Mouse (Mus musculus): ENCODE measurements around the gene Kif26a. TPM values are rescaled to one million over a fixed set of nuclear protein-coding genes. Genes with fewer than 3 reads are reported as not detected.

The Kif26a gene
- polyA plus RNA-seq, 1 experiment from 2014 or later, result 2.2 TPM

GRCm38 (mm10) chr12:112164840-112165219, 18.8 kb downstream of the Kif26a start:
- 54% methylated on average over 6 of the region's 6 CpGs for WGBS
- ATAC-seq (ENCODE audit: insufficient read depth), result no peak
- no peaks in the 10 kb centered on the region for H3K27me3 ChIP-seq (ENCODE audit: insufficient read depth, low read length)
- no peaks in the 10 kb centered on the region for H3K36me3 ChIP-seq (ENCODE audit: insufficient read depth)
- no peak overlapping the region for H3K27ac ChIP-seq (ENCODE audit: low read depth)
- H3K4me3 ChIP-seq (ENCODE audit: low read depth, low read length), result no peak overlapping the region
- TF ChIP-seq CTCF (IDR thresholded peaks at IDR 0.05; ENCODE audit: low read depth), result no peak
- no peaks in the 10 kb centered on the region for H3K4me1 ChIP-seq (ENCODE audit: insufficient read depth)
- H3K9ac ChIP-seq, result no peak overlapping the region
- no peaks in the 10 kb centered on the region for H3K9me3 ChIP-seq (ENCODE audit: low read depth, low read length)
- no peak overlapping the region for H3K4me2 ChIP-seq
- no peak for DNase-seq

DNA sequence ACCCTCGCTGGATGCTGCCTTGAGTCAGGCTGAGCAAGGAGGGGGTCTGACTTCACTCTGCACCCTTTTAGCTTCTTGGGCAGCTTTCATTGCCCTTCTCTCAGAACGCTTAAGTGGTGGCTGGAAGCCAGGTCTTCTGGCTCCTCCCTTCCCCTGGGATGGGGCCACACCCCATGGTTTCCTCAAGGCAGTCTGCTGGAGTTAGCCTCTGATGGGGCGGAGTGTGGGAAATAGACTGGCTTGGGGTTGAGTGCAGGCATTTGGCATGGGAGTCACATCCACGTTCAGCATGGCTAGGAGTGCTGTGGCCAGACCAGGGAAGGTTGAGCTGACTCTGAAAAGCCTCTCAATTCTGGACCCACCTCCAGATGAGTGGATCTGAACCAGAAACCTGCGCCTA, 23.2 kb downstream of the Kif26a start:
- H3K27ac ChIP-seq (ENCODE audit: low read depth), result no peak overlapping the region
- H3K4me2 ChIP-seq, result no peak overlapping the region
- ATAC-seq (ENCODE audit: insufficient read depth) (peak; percentile 55; the same call in 1 of the 2 replicates), DNase-seq (peak; percentile 68)
- no peak for TF ChIP-seq CTCF (IDR thresholded peaks at IDR 0.05; ENCODE audit: low read depth)
- H3K36me3 ChIP-seq (ENCODE audit: insufficient read depth), result peaks cover 2% of the 10 kb centered on the region; the same call in 1 of the 2 replicates
- WGBS, result 46% methylated on average over 5 of the region's 5 CpGs
- H3K9me3 ChIP-seq (ENCODE audit: low read depth, low read length), result no peaks in the 10 kb centered on the region
- H3K27me3 ChIP-seq (ENCODE audit: insufficient read depth, low read length), result no peaks in the 10 kb centered on the region
- no peaks in the 10 kb centered on the region for H3K4me1 ChIP-seq (ENCODE audit: insufficient read depth)
- H3K9ac ChIP-seq, result no peak overlapping the region
- H3K4me3 ChIP-seq (ENCODE audit: low read depth, low read length), result no peak overlapping the region

- Histone ChIP-seq H3K9me3 (ENCODE audit: low read depth, low read length) (no peaks in the 10 kb centered on the region), H3K36me3 (ENCODE audit: insufficient read depth) (peaks cover 8% of the 10 kb centered on the region; the same call in 1 of the 2 replicates), H3K4me3 (ENCODE audit: low read depth, low read length) (no peak overlapping the region), H3K4me2 (no peak overlapping the region), H3K4me1 (ENCODE audit: insufficient read depth) (no peaks in the 10 kb centered on the region), H3K27ac (ENCODE audit: low read depth) (no peak overlapping the region), H3K27me3 (ENCODE audit: insufficient read depth, low read length) (no peaks in the 10 kb centered on the region), H3K9ac (no peak overlapping the region)
- ATAC-seq (ENCODE audit: insufficient read depth) (no peak), DNase-seq (no peak)
- TF ChIP-seq CTCF (IDR thresholded peaks at IDR 0.05; ENCODE audit: low read depth), result no peak
- 47% methylated on average over 20 of the region's 20 CpGs for WGBS
Measured at GRCm38 (mm10) chr12:112170671-112171574, 24.9 kb downstream of the Kif26a start.

- ATAC-seq (ENCODE audit: insufficient read depth), result no peak
- H3K27me3 ChIP-seq (ENCODE audit: insufficient read depth, low read length), result no peaks in the 10 kb centered on the region
- TF ChIP-seq CTCF (IDR thresholded peaks at IDR 0.05; ENCODE audit: low read depth), result no peak
- no peaks in the 10 kb centered on the region for H3K9me3 ChIP-seq (ENCODE audit: low read depth, low read length)
- no peak overlapping the region for H3K27ac ChIP-seq (ENCODE audit: low read depth)
- H3K4me2 ChIP-seq, result no peak overlapping the region
- no peak overlapping the region for H3K9ac ChIP-seq
- H3K4me3 ChIP-seq (ENCODE audit: low read depth, low read length), result no peak overlapping the region
- H3K36me3 ChIP-seq (ENCODE audit: insufficient read depth), result peaks cover 13% of the 10 kb centered on the region; the same call in 1 of the 2 replicates
- 84% methylated on average over 1 of the region's 1 CpGs for WGBS
- no peak for DNase-seq
- H3K4me1 ChIP-seq (ENCODE audit: insufficient read depth), result no peaks in the 10 kb centered on the region
Measured at GRCm38 (mm10) chr12:112171657-112172056, 25.6 kb downstream of the Kif26a start.

DNA sequence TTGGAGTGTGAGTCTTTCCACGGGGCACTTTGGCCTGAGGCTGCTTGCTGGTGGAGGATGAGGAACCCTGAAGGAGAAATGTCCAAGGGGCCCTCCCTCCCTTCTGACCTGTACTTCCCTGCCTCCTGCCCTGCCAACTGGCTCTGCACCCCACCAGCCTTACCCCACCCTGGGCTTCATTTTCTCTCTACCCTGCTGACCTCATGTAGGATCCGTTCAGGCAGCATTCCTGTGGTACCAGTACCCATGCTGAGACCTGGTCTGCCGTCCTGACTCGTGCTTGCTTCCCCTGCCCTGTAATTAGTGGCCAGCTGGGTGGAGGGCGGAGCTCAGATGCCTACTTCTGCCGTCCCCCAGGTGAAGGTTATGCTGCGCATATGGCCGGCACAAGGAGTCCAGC, 26.2 kb downstream of the Kif26a start:
- Histone ChIP-seq H3K4me1 (ENCODE audit: insufficient read depth) (no peaks in the 10 kb centered on the region), H3K9me3 (ENCODE audit: low read depth, low read length) (no peaks in the 10 kb centered on the region), H3K27me3 (ENCODE audit: insufficient read depth, low read length) (no peaks in the 10 kb centered on the region), H3K4me3 (ENCODE audit: low read depth, low read length) (no peak overlapping the region), H3K9ac (no peak overlapping the region), H3K4me2 (no peak overlapping the region), H3K36me3 (ENCODE audit: insufficient read depth) (peaks cover 13% of the 10 kb centered on the region; the same call in 1 of the 2 replicates), H3K27ac (ENCODE audit: low read depth) (no peak overlapping the region)
- no peak for ATAC-seq (ENCODE audit: insufficient read depth)
- DNase-seq, result no peak
- TF ChIP-seq CTCF (IDR thresholded peaks at IDR 0.05; ENCODE audit: low read depth), result no peak
- WGBS, result 66% methylated on average over 8 of the region's 8 CpGs

- Histone ChIP-seq H3K9ac (no peak overlapping the region), H3K4me1 (ENCODE audit: insufficient read depth) (no peaks in the 10 kb centered on the region), H3K4me3 (ENCODE audit: low read depth, low read length) (no peak overlapping the region), H3K27ac (ENCODE audit: low read depth) (no peak overlapping the region), H3K27me3 (ENCODE audit: insufficient read depth, low read length) (no peaks in the 10 kb centered on the region), H3K4me2 (no peak overlapping the region), H3K36me3 (ENCODE audit: insufficient read depth) (peaks cover 13% of the 10 kb centered on the region; the same call in 1 of the 2 replicates), H3K9me3 (ENCODE audit: low read depth, low read length) (no peaks in the 10 kb centered on the region)
- DNase-seq, result no peak
- ATAC-seq (ENCODE audit: insufficient read depth), result no peak
- 94% methylated on average over 19 of the region's 19 CpGs for WGBS
- no peak for TF ChIP-seq CTCF (IDR thresholded peaks at IDR 0.05; ENCODE audit: low read depth)
Measured at GRCm38 (mm10) chr12:112177679-112178078, 31.7 kb downstream of the Kif26a start.

DNA sequence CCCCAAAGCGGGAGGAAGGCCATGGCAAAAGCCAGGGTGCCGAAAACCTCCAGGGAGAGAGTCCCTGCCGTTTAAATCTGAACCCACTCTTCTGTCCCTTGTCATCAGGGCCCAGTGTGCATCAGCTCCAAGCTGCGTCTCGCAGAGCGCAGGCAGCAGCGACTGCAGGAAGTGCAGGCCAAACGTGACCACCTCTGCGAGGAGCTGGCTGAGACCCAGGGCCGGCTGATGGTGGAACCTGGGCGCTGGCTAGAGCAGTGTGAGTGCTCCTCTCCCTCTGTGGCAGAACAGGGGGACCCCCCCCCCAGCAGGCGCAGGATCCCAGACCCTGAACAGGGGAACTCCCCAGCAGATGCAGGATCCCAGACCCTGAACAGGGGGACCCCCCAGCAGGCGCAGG, 33.7 kb downstream of the Kif26a start:
- no peak for DNase-seq
- Histone ChIP-seq H3K9me3 (ENCODE audit: low read depth, low read length) (no peaks in the 10 kb centered on the region), H3K36me3 (ENCODE audit: insufficient read depth) (0 out of 2 replicates have a peak, but pooled peaks cover 9% of the 10 kb centered on the region), H3K4me2 (no peak overlapping the region), H3K4me1 (ENCODE audit: insufficient read depth) (no peaks in the 10 kb centered on the region; the same call in 1 of the 2 replicates), H3K27me3 (ENCODE audit: insufficient read depth, low read length) (no peaks in the 10 kb centered on the region), H3K4me3 (ENCODE audit: low read depth, low read length) (no peak overlapping the region), H3K9ac (no peak overlapping the region), H3K27ac (ENCODE audit: low read depth) (no peak overlapping the region)
- no peak for ATAC-seq (ENCODE audit: insufficient read depth)
- no peak for TF ChIP-seq CTCF (IDR thresholded peaks at IDR 0.05; ENCODE audit: low read depth)
- WGBS, result 85% methylated on average over 13 of the region's 13 CpGs
